Mouse (Mus musculus) heart, postnatal 36 days (tissue): ENCODE measurements around the gene Olfr1099. TPM values are rescaled to one million over a fixed set of nuclear protein-coding genes. Genes with fewer than 3 reads are reported as not detected.

ENCODE experiments used
- DNase-seq, 2 experiments: peaks; one replicate each; pipeline ENCODE4 v3.0.0; 2021 to 2022
- intact Hi-C: fragments of 180-260 bp; cut with DNase I; formaldehyde crosslinking; loops from one replicate; pipeline ENCODE4 v1.15.1; 2025
- total RNA-seq, 2 experiments: library from RNA; stranded (reverse); gene quantifications; 2 replicates each; pipeline ENCODE4 v1.2.3; 2021

The Olfr1099 gene
- total RNA-seq = not detected

GRCm38 (mm10) chr2:86960593-86960992 is at the start of gene Olfr1099:
Gene Olfr1099, minus strand, starts transcription at chr2:86960693.
- DNase-seq = no peak
- intact Hi-C loops = no loop called here

DNA sequence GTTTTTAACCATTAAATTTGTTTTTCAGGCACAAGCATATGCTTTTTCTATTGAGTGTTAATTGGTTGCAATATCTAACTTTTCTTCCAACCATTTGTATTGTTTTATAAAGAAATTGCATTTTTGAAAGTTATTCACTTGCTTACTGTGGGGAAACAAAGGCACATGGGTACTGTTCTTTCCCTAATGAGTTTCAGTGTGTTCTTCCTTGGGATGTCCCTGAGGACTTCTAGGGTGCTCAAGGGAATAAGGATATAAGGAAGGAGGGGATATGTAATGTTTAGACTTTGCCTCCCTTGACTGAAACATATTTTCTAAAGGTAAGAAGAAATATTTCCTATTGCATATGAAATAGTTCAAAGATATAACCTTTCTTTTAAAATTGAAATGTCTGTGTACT is 37.6 kb upstream of the Olfr1099 start, which contains the start of gene Olfr1102:
TSS of gene Olfr1102 (plus strand) at position 301 of the 400 bp plus-strand sequence.
- no peak for DNase-seq
- intact Hi-C loops = no loop called here

DNA sequence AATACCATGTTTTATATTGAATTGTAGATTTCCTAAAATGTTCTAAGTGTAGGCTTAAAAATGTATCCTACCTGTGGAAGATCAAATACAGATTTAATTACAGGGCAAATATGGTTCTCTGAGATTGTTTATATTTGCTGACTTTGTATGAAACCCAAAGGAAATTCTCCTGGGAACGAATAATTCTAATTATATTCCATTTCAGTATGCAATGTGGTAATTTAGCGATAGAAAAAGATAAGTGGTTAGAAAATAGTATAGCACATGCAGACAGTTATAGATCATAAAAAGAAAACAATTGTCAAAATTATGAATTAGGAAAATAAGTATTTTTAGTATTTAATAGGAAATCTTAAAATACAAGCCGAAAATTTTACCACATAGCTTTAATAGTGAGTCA is 30.6 kb upstream of the Olfr1099 start, which contains the start of gene Olfr1101:
TSS of gene Olfr1101 (minus strand) at position 101 of the 400 bp plus-strand sequence.
- intact Hi-C loops = no loop called here
- DNase-seq = no peak

DNA sequence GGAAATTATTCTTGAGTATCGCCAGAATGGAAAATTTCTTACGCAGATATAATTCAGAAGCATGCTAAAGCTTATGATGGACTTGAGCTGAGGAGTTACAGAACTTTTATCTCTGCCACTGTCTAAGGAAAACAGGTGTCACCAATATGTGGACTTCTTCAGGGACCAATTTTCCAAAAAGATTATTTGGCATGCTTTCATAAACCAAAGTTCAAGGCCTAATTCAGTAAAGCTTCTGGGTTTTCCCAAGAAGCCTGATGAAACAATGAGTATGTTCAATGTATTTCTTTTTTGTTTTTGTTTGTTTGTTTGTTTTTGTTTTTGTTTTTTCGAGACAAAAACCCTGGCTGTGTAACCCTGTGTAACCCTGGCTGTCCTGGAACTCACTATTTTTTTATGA is 19.4 kb upstream of the Olfr1099 start, which contains the start of gene Olfr1100:
TSS of gene Olfr1100 (minus strand) at position 101 of the 400 bp plus-strand sequence.
- intact Hi-C loops = no loop called here
- DNase-seq = no peak

- no peak for DNase-seq
- intact Hi-C loops = no loop called here
Observed at GRCm38 (mm10) chr2:86926557-86926956, 33.9 kb downstream of the Olfr1099 start.

- DNase-seq = no peak
- intact Hi-C loops = no loop called here
Observed at GRCm38 (mm10) chr2:86924445-86924844, 36.0 kb downstream of the Olfr1099 start, which contains the start of gene Olfr1098. Gene Olfr1098, minus strand, starts transcription at chr2:86924545.

- DNase-seq = no peak
- intact Hi-C loops = no loop called here
Observed at GRCm38 (mm10) chr2:86905647-86906046, 54.8 kb downstream of the Olfr1099 start.

Other genes with a start within 250 kb of the Olfr1099 start
- gene Olfr1089, start 227.0 kb downstream of the Olfr1099 start, total RNA-seq = not detected
- not detected for gene Olfr1090, start 201.7 kb downstream of the Olfr1099 start, total RNA-seq
- not detected for gene Olfr1093, start 178.2 kb downstream of the Olfr1099 start, total RNA-seq
- gene Olfr141, start 150.7 kb downstream of the Olfr1099 start, total RNA-seq = not detected
- not detected for gene Olfr1094, start 136.0 kb downstream of the Olfr1099 start, total RNA-seq
- not detected for gene Olfr1095, start 109.0 kb downstream of the Olfr1099 start, total RNA-seq
- gene Gm13723, start 85.9 kb downstream of the Olfr1099 start, total RNA-seq = not detected
- not detected for gene Olfr1097, start 68.5 kb downstream of the Olfr1099 start, total RNA-seq
- gene Olfr1098, start 36.1 kb downstream of the Olfr1099 start, total RNA-seq = not detected
- gene Olfr1100, start 19.3 kb upstream of the Olfr1099 start, total RNA-seq = not detected
- gene Olfr1101, start 30.5 kb upstream of the Olfr1099 start, total RNA-seq = not detected
- not detected for gene Olfr1102, start 37.7 kb upstream of the Olfr1099 start, total RNA-seq
- gene Olfr1104, start 66.4 kb upstream of the Olfr1099 start, total RNA-seq = not detected
- not detected for gene Olfr1105, start 75.8 kb upstream of the Olfr1099 start, total RNA-seq
- not detected for gene Olfr1106, start 91.6 kb upstream of the Olfr1099 start, total RNA-seq
- gene Olfr1107, start 115.1 kb upstream of the Olfr1099 start, total RNA-seq = not detected
- not detected for gene Olfr1109, start 135.3 kb upstream of the Olfr1099 start, total RNA-seq
- gene Olfr259, start 153.9 kb upstream of the Olfr1099 start, total RNA-seq = not detected
- gene Olfr1110, start 179.6 kb upstream of the Olfr1099 start, total RNA-seq = not detected
- not detected for gene Olfr1111, start 191.9 kb upstream of the Olfr1099 start, total RNA-seq
- not detected for gene Olfr1112, start 227.1 kb upstream of the Olfr1099 start, total RNA-seq
- gene Olfr1113, start 248.3 kb upstream of the Olfr1099 start, total RNA-seq = not detected